8 mouse cellular contexts compared by ENCODE assay signal in genomic region chrX:159256040-159256852, GRCm38 (mm10). TPM values are rescaled to one million over a fixed set of nuclear protein-coding genes. Genes with fewer than 3 reads are reported as not detected.
A peak's percentile ranks its signal among the peaks of the same experiment; 100 is the strongest.
DNase-seq lines count a peak whose midpoint lies in the region; ATAC-seq and TF ChIP-seq lines count a peak whose summit lies in the region.

No protein-coding gene starts in this region.

- no peaks in the 10 kb centered on the region for H3K27me3 ChIP-seq in forebrain, embryonic 16.5 days (replicated peaks; ENCODE audit: control insufficient read depth, insufficient read depth, low read length)
- H3K27me3 ChIP-seq in hindbrain, postnatal 0 days (ENCODE audit: insufficient read depth, low read length): no peaks in the 10 kb centered on the region
- no peaks in the 10 kb centered on the region for H3K27me3 ChIP-seq in limb, embryonic 15.5 days

- TF ChIP-seq POLR2A in bone marrow macrophage, adult 2 months (IDR thresholded peaks at IDR 0.05; ENCODE audit: borderline replicate concordance, low read depth, low read length): no peak

- peak; percentile 62 for ATAC-seq in forebrain, embryonic 16.5 days
- ATAC-seq in hindbrain, postnatal 0 days: no peak; the same call in 1 of the 2 replicates
- ATAC-seq in limb, embryonic 15.5 days (ENCODE audit: insufficient number of reproducible peaks, low FRiP score, low TSS enrichment, low read depth): peak; percentile 41; the same call in 1 of the 2 replicates

- H3K9ac ChIP-seq in forebrain, embryonic 16.5 days (replicated peaks; ENCODE audit: low read depth, low read length): peak overlapping the region; percentile 72
- peak overlapping the region; percentile 60 for H3K9ac ChIP-seq in hindbrain, postnatal 0 days (replicated peaks; ENCODE audit: low read length)
- peak overlapping the region; percentile 56 for H3K9ac ChIP-seq in limb, embryonic 15.5 days

- H3K4me2 ChIP-seq in forebrain, embryonic 16.5 days (ENCODE audit: low read length): peak overlapping the region; percentile 68
- H3K4me2 ChIP-seq in hindbrain, postnatal 0 days (ENCODE audit: low read depth, low read length): peak overlapping the region; percentile 58
- peak overlapping the region; percentile 50 for H3K4me2 ChIP-seq in limb, embryonic 15.5 days

- H3K9me3 ChIP-seq in forebrain, embryonic 16.5 days (ENCODE audit: control insufficient read depth, low read length): no peaks in the 10 kb centered on the region
- H3K9me3 ChIP-seq in hindbrain, postnatal 0 days (ENCODE audit: low read length): no peaks in the 10 kb centered on the region
- no peaks in the 10 kb centered on the region for H3K9me3 ChIP-seq in limb, embryonic 15.5 days

- H3K4me1 ChIP-seq in bone marrow macrophage, adult 2 months (ENCODE audit: control insufficient read depth, insufficient read depth, low read length): no peaks in the 10 kb centered on the region
- 0 out of 2 replicates have a peak, but pooled peaks cover 3% of the 10 kb centered on the region for H3K4me1 ChIP-seq in forebrain, embryonic 16.5 days (replicated peaks; ENCODE audit: control insufficient read depth, insufficient read depth, low read length)
- H3K4me1 ChIP-seq in hindbrain, postnatal 0 days (ENCODE audit: insufficient read depth, low read length): no peaks in the 10 kb centered on the region
- no peaks in the 10 kb centered on the region for H3K4me1 ChIP-seq in limb, embryonic 15.5 days

- H3K36me3 ChIP-seq in forebrain, embryonic 16.5 days (ENCODE audit: control insufficient read depth, insufficient read depth): no peaks in the 10 kb centered on the region
- no peaks in the 10 kb centered on the region for H3K36me3 ChIP-seq in hindbrain, postnatal 0 days (ENCODE audit: insufficient read depth, low read length)
- H3K36me3 ChIP-seq in limb, embryonic 15.5 days: no peaks in the 10 kb centered on the region

- peak overlapping the region; percentile 76 for H3K27ac ChIP-seq in bone marrow macrophage, adult 2 months (ENCODE audit: insufficient read depth, low read depth, low read length)
- H3K27ac ChIP-seq in forebrain, embryonic 16.5 days (ENCODE audit: low read length): peak overlapping the region; percentile 87
- peak overlapping the region; percentile 78 for H3K27ac ChIP-seq in hindbrain, postnatal 0 days
- peak overlapping the region; percentile 91 for H3K27ac ChIP-seq in limb, embryonic 15.5 days

- peak overlapping the region; percentile 88 for H3K4me3 ChIP-seq in bone marrow macrophage, adult 2 months (ENCODE audit: insufficient read depth, low read length)
- H3K4me3 ChIP-seq in forebrain, embryonic 16.5 days (replicated peaks; ENCODE audit: low read length): peak overlapping the region; percentile 67
- H3K4me3 ChIP-seq in hindbrain, postnatal 0 days (ENCODE audit: low read length): peak overlapping the region; percentile 55
- H3K4me3 ChIP-seq in limb, embryonic 15.5 days: peak overlapping the region; percentile 61

- DNase-seq in ovary, postnatal 10 days (ENCODE audit: low spot score): peak; percentile 5
- DNase-seq in ovary, adult 18-20 months (ENCODE audit: low spot score): no peak
- DNase-seq in hindbrain, postnatal 0 days (ENCODE audit: low spot score): no peak
- DNase-seq in ovary, postnatal 14 days (ENCODE audit: low spot score): peak; percentile 4
- DNase-seq in thymus, postnatal 4 days: no peak

- 18% methylated on average over 34 of the region's 57 CpGs for WGBS in forebrain, embryonic 16.5 days
- WGBS in hindbrain, postnatal 0 days: 23% methylated on average over 47 of the region's 57 CpGs
- 19% methylated on average over 39 of the region's 57 CpGs for WGBS in limb, embryonic 15.5 days

- TF ChIP-seq CTCF in bone marrow macrophage, adult 2 months (IDR thresholded peaks at IDR 0.05; ENCODE audit: low read depth, low read length): no peak
- no peak for TF ChIP-seq CTCF in hindbrain, postnatal 0 days (IDR thresholded peaks at IDR 0.05; ENCODE audit: low read depth)

RNA-seq across cellular contexts. Expression of gene Rps6ka3, which starts 46.1 kb away (rescaled TPM):
- 49.1 and 79.0 TPM in 2 replicates for polyA plus RNA-seq in bone marrow macrophage, adult 2 months (2012; ENCODE audit: insufficient read depth, insufficient read length, missing spikeins)
- 3.7 and 4.6 TPM in 2 replicates for polyA plus RNA-seq in forebrain, embryonic 16.5 days (2015; fragmentation: Nextera tagmentation; extraction: Ambion mirVana)
- 18.1 and 20.1 TPM in 2 replicates for total RNA-seq in hindbrain, postnatal 0 days (2014; rRNA removed)
- 3.5 and 4.0 TPM in 2 replicates for polyA plus RNA-seq in hindbrain, postnatal 0 days (2015; fragmentation: Nextera tagmentation; extraction: Ambion mirVana)
- 5.0 and 7.0 TPM in 2 replicates for polyA plus RNA-seq in limb, embryonic 15.5 days (2015; fragmentation: Nextera tagmentation; extraction: Ambion mirVana)

Comparison
In these comparisons a context has a peak if more than half of its experiments do, and no peak if none do; other contexts are left out.
1. DNase-seq: peak in ovary, postnatal 10 days (single experiment) and ovary, postnatal 14 days (single experiment); none in ovary, adult 18-20 months (single experiment), hindbrain, postnatal 0 days (single experiment) and thymus, postnatal 4 days (single experiment).
2. Peak in every context shown above with its lines, with median percentiles within 50 percentile points of each other: H3K27ac ChIP-seq, H3K4me3 ChIP-seq, H3K4me2 ChIP-seq and H3K9ac ChIP-seq.